Mouse (Mus musculus) limb, embryonic 13.5 days (tissue): ENCODE results near the gene Map3k12. TPM values are rescaled to one million over a fixed set of nuclear protein-coding genes. Genes with fewer than 3 reads are reported as not detected.

ENCODE experiments used
- ATAC-seq: fragments of 200-750 bp; cut with Nextera tagmentation; 2 replicates; pipeline ENCODE4 v1.8.0; 2017; ENCODE audit warnings: low read depth, moderate number of reproducible peaks, moderate TSS enrichment; ENCODE audit not compliant: low FRiP score
- H3K27ac ChIP-seq: fragments of 300-500 bp; sonication (generic); 2 replicates; pipeline ENCODE4 v1.5.1; 2015; ENCODE audit warnings: inconsistent platforms, mild to moderate bottlenecking, moderate library complexity
- H3K27me3 ChIP-seq: fragments of 300-500 bp; sonication (generic); 2 replicates; pipeline ENCODE4 v1.6.1; 2015; ENCODE audit warnings: mild to moderate bottlenecking, inconsistent platforms
- H3K36me3 ChIP-seq: fragments of 300-500 bp; sonication (generic); 2 replicates; pipeline ENCODE4 v1.6.1; 2015; ENCODE audit warnings: inconsistent platforms, mild to moderate bottlenecking, moderate library complexity
- H3K4me1 ChIP-seq: fragments of 300-500 bp; sonication (generic); 2 replicates; pipeline ENCODE4 v1.6.1; 2015; ENCODE audit warnings: inconsistent platforms
- H3K4me2 ChIP-seq: fragments of 300-500 bp; sonication (generic); replicated peaks from 2 replicates; pipeline ENCODE4 v1.6.1; 2015; ENCODE audit warnings: inconsistent platforms, mild to moderate bottlenecking, moderate library complexity
- H3K4me3 ChIP-seq: fragments of 300-500 bp; sonication (generic); 2 replicates; pipeline ENCODE4 v1.5.1; 2015; ENCODE audit warnings: moderate library complexity, mild to moderate bottlenecking, inconsistent platforms
- H3K9ac ChIP-seq: fragments of 300-500 bp; sonication (generic); 2 replicates; pipeline ENCODE4 v1.6.1; 2015; ENCODE audit warnings: mild to moderate bottlenecking, inconsistent platforms
- H3K9me3 ChIP-seq: fragments of 300-500 bp; sonication (generic); 2 replicates; pipeline ENCODE4 v1.6.1; 2016; ENCODE audit warnings: inconsistent platforms
- WGBS: fragments of 180-500 bp; shearing (Covaris S2); methylation state at CpG from one replicate; pipeline ENCODE4 v1.1.7; 2015; 5-methylcytosine and 5-hydroxymethylcytosine counted together
- polyA plus RNA-seq: library from polyadenylated mRNA; unstranded; fragments of >200 nt; fragmentation: Nextera tagmentation; extraction: Ambion mirVana; gene quantifications from 2 replicates; pipeline ENCODE4 v1.2.1, GENCODE M21; 2015

The Map3k12 gene
- polyA plus RNA-seq, 1 experiment from 2014 or later, result 24.5 TPM

DNA sequence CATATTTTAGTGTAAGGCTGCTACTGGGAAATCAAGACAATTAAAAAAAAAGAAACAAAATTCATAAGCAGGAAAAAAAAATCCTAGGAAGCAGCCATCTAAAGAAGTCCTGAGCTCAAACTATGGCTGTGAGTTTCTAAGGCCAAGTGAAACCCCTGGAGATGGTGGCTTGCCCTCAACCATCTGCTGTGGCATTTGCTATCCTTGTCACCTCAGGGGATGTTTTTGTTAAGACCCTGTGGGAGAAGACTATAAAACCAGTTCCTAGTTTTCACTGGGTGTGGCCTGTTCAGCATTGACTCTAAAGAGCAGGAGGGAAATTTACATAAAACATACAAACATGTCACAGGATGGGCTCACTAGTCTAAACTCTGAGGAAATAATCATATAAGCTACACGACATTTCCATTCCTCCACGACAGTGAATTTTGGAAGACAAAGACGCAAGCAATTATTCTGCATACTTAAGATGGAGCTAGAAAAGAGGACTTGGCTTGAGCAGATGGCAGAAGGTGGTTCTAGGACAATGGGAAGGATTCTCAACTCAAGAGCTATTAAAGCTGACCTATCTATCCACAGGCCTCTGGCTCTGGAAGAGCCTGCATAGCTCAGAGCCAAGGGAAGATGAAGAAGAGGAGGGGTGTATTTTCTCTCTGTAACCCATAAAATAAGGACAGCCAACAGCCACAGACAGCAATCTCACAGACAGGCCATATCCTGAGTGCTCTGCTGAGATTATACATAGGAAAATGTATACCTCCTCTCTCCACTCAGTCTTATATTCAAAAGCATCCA, 15.4 kb upstream of the Map3k12 start:
- no peak overlapping the region for H3K9ac ChIP-seq
- no peaks in the 10 kb centered on the region for H3K4me1 ChIP-seq
- H3K27me3 ChIP-seq, result no peaks in the 10 kb centered on the region
- H3K9me3 ChIP-seq, result no peaks in the 10 kb centered on the region
- no peak for ATAC-seq
- no peak overlapping the region for H3K4me3 ChIP-seq
- peaks cover 93% of the 10 kb centered on the region for H3K36me3 ChIP-seq
- no peak overlapping the region for H3K27ac ChIP-seq
- H3K4me2 ChIP-seq, result no peak overlapping the region
- 93% methylated on average over 3 of the region's 3 CpGs for WGBS

DNA sequence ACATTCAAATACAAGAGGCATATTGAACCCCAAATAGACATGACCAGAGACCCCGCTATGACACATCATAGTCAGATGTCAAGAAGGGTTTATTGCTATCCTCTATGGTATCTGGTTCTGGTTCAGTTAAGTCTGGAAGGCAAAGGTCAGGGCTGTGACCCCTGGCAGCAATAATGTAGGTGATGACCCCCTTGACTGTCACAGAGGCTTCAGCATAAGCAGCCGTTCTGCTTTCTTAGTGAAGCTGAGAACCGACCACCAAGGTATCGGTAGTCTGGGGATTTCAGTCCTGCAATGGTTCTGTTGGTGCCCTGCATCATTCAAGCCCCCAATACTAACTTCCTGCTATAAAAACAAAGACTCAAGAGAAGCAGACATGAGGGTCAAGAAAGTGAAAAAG, 14.7 kb upstream of the Map3k12 start:
- H3K9ac ChIP-seq, result no peak overlapping the region
- H3K36me3 ChIP-seq, result peaks cover 91% of the 10 kb centered on the region
- H3K4me2 ChIP-seq, result no peak overlapping the region
- no peaks in the 10 kb centered on the region for H3K9me3 ChIP-seq
- H3K4me1 ChIP-seq, result no peaks in the 10 kb centered on the region
- no peak overlapping the region for H3K27ac ChIP-seq
- no peak for ATAC-seq
- no peak overlapping the region for H3K4me3 ChIP-seq
- no peaks in the 10 kb centered on the region for H3K27me3 ChIP-seq
- 72% methylated on average over 4 of the region's 4 CpGs for WGBS

DNA sequence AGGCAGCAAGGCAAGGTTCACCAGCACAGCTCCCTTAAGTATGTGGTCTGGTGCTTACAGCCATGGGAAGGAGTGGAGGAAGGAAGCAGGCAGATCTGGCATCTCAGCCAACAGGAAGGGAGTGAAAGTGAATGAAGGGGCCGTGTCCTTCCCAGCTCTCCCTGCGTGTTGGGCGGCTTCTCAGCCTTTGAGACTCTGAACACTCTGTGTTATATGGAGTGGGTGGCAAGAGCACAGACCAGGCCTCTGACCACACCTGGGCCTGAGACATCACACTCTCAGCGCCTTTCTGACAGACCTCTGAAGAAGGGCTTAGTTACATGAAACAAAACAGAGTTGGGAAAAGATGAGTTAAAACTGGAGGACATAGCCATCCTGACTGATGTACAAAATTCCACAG, 13.7 kb upstream of the Map3k12 start:
- 83% methylated on average over 4 of the region's 4 CpGs for WGBS
- H3K36me3 ChIP-seq, result peaks cover 85% of the 10 kb centered on the region

DNA sequence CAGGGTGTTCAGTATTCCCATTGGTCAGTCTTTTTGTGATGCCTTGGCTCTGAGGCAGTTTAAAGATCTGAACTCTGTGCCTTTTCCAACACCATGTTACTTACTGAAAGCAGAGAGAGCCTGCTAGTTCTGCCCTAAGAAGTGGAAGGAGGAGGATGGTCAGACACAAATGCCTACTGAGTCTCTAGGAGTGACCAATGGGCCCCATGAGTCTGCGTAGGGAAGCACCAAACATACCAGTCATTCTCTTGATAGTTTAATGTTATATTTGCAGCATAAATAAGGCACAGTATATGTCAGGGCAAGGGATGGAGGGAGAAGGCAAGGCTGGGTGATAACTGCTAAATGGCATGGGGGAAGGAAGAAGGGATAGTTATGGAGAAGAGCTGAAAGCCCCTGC, 11.5 kb upstream of the Map3k12 start:
- Histone ChIP-seq H3K9ac (no peak overlapping the region), H3K27ac (no peak overlapping the region), H3K4me1 (no peaks in the 10 kb centered on the region), H3K27me3 (no peaks in the 10 kb centered on the region), H3K4me3 (no peak overlapping the region), H3K9me3 (no peaks in the 10 kb centered on the region), H3K4me2 (no peak overlapping the region), H3K36me3 (peaks cover 80% of the 10 kb centered on the region)
- no peak for ATAC-seq
- 95% methylated on average over 1 of the region's 1 CpGs for WGBS

More for the DNA sequence above, 13.7 kb upstream of the Map3k12 start:
- Histone ChIP-seq H3K9ac (no peak overlapping the region), H3K9me3 (no peaks in the 10 kb centered on the region), H3K27ac (no peak overlapping the region), H3K27me3 (no peaks in the 10 kb centered on the region), H3K4me1 (no peaks in the 10 kb centered on the region), H3K4me3 (no peak overlapping the region), H3K4me2 (no peak overlapping the region)
- no peak for ATAC-seq

DNA sequence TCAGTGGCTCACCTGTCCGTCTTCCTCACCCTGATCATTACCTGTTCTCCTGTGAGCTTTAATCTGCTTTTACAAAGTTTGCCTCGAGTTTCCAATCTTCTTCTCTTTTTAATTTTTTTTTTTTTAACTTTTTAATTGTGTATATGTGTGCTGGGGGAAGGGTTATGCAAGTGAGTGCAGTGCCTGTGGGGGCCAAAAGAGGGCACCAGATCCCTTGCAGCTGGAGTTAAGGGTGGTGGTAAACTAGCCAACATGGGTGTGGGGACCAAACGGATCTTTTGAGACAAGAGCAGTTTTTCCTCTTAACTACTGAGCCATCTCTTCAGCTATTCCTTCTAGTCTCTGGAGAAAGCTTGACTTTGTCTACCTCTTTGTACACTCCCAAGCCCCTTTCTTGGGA, 11.1 kb upstream of the Map3k12 start:
- H3K9ac ChIP-seq, result no peak overlapping the region
- no peak overlapping the region for H3K4me3 ChIP-seq
- H3K4me2 ChIP-seq, result no peak overlapping the region
- no peaks in the 10 kb centered on the region for H3K9me3 ChIP-seq
- peaks cover 76% of the 10 kb centered on the region for H3K36me3 ChIP-seq
- no peaks in the 10 kb centered on the region for H3K27me3 ChIP-seq
- H3K27ac ChIP-seq, result no peak overlapping the region
- WGBS, result 72% methylated on average over 3 of the region's 3 CpGs
- H3K4me1 ChIP-seq, result no peaks in the 10 kb centered on the region
- ATAC-seq, result no peak

DNA sequence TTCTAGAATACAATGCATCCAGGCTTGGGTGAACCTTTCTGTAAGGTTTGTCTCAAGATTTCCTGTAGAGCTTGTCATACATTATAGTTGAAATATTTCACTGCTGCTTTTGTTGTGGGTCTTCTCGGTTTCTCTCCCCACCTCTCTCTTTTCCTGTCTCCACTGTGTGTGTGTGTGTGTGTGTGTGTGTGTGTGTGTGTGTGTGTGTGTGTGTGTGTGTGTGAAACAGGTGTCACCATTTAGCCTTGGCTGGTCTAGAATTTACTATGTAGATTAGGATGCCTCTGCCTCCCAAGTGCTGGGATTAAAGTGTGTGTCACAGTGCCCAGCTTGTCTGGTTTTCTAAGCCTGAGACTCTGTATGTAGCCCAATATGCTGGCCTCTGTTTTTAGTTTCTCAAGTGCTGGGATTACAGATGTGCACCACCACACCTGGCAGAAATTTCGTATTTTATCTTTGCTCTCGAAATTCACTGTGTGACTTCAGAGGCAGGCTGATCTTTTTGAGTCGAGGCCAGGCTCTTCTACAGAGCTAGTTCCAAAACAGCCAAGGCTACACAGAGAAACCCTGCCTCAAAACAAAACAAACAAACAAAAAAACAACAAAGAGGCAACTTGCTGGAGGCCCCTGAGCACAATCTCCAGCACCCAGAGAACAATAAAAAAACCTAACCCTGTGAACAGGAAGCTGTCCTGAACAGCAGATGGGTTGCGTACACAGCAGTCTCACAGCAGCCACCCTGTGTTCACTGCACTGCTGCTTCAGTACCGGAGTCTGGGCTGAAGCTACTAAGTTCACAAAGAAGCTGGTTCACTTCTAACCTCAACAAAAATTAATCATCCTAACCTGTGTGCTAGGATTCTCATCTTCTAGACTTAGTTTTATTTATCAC, 9.5 kb upstream of the Map3k12 start:
- Histone ChIP-seq H3K4me3 (no peak overlapping the region), H3K27me3 (no peaks in the 10 kb centered on the region), H3K4me2 (no peak overlapping the region), H3K4me1 (no peaks in the 10 kb centered on the region), H3K27ac (no peak overlapping the region), H3K36me3 (peaks cover 77% of the 10 kb centered on the region), H3K9ac (no peak overlapping the region), H3K9me3 (no peaks in the 10 kb centered on the region)
- WGBS, result 83% methylated on average over 6 of the region's 6 CpGs
- ATAC-seq, result no peak

DNA sequence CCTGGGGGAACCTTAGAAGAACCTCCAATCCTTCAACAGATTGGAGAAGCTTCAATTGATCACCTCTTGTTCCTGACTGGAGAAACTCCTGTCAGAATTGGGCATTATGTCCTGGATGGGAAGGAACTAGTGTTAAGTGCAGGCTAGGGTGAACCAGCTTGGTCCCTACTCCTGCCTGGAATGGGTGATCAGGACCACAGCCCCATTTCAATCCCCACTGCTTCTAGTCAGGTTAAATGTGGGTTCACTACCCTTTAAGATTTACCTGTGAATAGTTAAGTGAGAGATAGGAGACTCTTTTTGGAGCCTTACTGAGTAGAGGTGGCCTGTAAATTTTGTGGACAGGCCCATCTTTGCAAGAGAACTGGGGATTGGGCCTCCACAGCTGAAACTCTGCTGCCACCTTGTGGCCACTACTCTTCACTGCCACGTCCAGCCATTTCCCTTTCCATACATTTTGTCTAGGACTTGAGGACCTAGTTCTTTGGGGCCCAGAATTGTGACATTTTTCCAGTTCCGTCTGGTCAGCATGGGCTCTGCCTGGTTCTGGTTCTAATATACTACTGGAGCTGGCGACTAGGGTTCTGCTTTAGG, 8.1 kb upstream of the Map3k12 start, which contains the start of gene Npff:
Gene Npff (minus strand): TSS at position 51 of the 594 bp plus-strand sequence.
- Histone ChIP-seq H3K27ac (no peak within 1 kb of the TSS), H3K27me3 (no peaks in the 10 kb centered on the region), H3K4me2 (no peak within 1 kb of the TSS), H3K9ac (peak within 1 kb of the TSS; percentile 45), H3K4me3 (no peak within 1 kb of the TSS), H3K9me3 (no peaks in the 10 kb centered on the region), H3K36me3 (peaks cover 76% of the 10 kb centered on the region), H3K4me1 (peaks cover 8% of the 10 kb centered on the region; the same call in 1 of the 2 replicates)
- ATAC-seq, result 0 out of 2 replicates have a peak, but pooled peaks have one; percentile 24
- WGBS, result 4% methylated on average over 3 of the region's 3 CpGs

DNA sequence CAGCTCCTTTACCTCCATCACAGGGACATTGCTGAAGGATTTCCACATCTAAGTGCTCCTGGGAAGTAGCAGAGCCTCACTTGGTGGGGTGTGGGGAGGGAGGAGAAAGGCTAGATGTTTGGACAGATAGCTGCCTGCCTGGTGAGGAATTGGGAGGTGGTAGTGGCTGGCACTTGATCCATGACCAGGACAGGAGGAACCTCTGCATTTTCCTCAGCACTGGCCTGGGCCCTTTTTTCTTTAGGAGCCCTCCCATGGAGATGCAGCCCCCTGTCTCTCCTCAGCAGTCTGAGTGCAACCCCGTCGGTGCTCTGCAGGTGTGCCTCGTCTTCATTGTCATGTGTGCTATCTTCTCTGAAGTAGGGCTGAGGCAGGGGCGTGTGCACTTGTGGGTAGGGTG, 4.6 kb upstream of the Map3k12 start:
- H3K27ac ChIP-seq, result no peak overlapping the region
- 81% methylated on average over 4 of the region's 4 CpGs for WGBS
- H3K4me3 ChIP-seq, result no peak overlapping the region
- no peak for ATAC-seq
- H3K9me3 ChIP-seq, result no peaks in the 10 kb centered on the region
- H3K27me3 ChIP-seq, result no peaks in the 10 kb centered on the region
- peaks cover 18% of the 10 kb centered on the region for H3K4me1 ChIP-seq
- H3K9ac ChIP-seq, result no peak overlapping the region
- H3K4me2 ChIP-seq, result no peak overlapping the region
- peaks cover 44% of the 10 kb centered on the region for H3K36me3 ChIP-seq

DNA sequence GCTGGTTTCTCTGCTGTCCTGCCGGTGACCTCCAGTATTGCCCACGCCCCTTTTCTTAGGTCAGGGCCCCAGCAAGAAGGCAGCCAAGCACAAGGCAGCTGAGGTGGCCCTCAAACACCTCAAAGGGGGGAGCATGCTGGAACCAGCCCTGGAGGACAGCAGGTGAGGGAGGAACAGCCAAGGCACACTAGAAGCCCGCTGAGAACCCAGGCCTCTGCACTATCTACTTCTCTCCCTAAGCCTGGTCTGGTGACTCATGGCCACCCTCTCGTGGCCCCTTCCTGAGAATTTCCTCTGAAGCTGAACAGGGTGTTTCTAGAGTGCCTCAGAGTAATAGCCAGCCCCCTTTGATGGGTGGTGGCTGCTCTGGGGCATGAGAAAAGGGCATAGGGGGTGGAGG, 3.6 kb upstream of the Map3k12 start:
- no peak overlapping the region for H3K4me3 ChIP-seq
- H3K27me3 ChIP-seq, result no peaks in the 10 kb centered on the region
- peaks cover 40% of the 10 kb centered on the region for H3K36me3 ChIP-seq
- no peak for ATAC-seq
- peaks cover 27% of the 10 kb centered on the region for H3K4me1 ChIP-seq
- H3K27ac ChIP-seq, result no peak overlapping the region
- 87% methylated on average over 4 of the region's 4 CpGs for WGBS
- H3K4me2 ChIP-seq, result 0 out of 2 replicates have a peak overlapping the region, but pooled peaks have one; percentile 11
- H3K9me3 ChIP-seq, result no peaks in the 10 kb centered on the region
- peak overlapping the region; percentile 48 for H3K9ac ChIP-seq

DNA sequence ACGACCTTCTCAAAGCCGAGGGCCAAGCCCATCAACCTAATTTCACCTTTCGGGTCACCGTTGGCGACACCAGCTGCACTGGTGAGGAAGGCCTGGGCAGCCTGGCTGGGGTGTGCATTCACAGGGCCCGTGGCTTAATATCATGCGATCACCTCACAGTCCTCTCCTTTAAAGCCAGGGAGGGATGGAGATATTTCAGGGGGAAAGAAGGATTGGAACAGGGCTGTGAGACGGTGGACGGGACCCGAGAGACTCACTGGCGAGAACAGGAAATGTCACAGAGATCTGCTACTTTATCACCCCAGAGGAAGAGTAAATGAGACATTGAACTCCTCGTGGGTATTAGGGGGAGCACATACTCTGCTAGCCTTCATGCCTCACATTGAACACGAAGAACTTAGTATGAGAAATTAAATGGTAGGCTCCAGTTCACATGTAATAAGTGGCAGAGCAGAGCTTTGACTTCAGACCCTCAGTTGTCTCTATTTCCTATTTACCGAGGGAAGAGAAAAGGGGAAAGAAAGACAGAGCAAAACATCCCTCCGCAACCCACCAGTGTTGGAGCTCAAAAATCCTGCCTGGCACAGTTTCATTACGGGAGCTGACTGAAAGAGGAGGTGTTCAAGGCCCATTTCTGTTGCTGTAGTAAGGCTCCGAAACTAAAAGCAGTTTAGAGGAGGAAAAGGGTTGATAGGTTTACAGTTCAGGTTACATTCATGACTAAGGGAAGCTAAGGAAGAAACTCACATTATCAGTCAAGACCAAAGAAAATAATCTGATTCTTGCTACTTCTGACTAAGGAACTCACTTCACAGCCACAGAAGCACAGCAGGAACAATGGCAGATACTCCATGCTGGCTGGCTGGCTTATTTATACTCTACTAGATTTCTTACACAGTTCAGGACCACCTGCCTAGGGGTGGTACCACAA, 2.6 kb upstream of the Map3k12 start:
- Histone ChIP-seq H3K9ac (peak overlapping the region; percentile 81), H3K36me3 (peaks cover 37% of the 10 kb centered on the region), H3K27me3 (no peaks in the 10 kb centered on the region), H3K27ac (peak overlapping the region; percentile 99), H3K4me2 (peak overlapping the region; percentile 88), H3K9me3 (no peaks in the 10 kb centered on the region), H3K4me3 (peak overlapping the region; percentile 67), H3K4me1 (peaks cover 37% of the 10 kb centered on the region)
- 60% methylated on average over 17 of the region's 17 CpGs for WGBS
- no peak for ATAC-seq

DNA sequence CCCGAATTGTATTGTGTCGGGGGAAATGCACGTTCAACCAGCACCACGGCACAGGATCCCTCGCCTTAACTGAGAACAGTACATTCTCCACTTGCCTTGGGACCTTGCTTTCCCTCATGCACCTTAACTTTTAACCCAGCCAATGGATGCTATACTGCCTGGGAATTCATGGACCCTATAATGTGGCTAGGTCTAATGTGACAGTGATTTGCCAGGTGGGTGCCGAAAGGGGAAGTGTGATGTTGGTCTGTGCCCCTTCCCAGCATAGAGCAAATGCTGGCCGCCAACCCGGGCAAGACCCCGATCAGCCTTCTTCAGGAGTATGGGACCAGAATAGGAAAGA, 2.0 kb upstream of the Map3k12 start:
- Histone ChIP-seq H3K9ac (peak overlapping the region; percentile 81), H3K4me3 (peak overlapping the region; percentile 67), H3K4me2 (peak overlapping the region; percentile 88), H3K27me3 (no peaks in the 10 kb centered on the region), H3K36me3 (peaks cover 31% of the 10 kb centered on the region), H3K27ac (peak overlapping the region; percentile 99), H3K9me3 (no peaks in the 10 kb centered on the region), H3K4me1 (peaks cover 39% of the 10 kb centered on the region)
- WGBS, result 13% methylated on average over 9 of the region's 9 CpGs
- no peak for ATAC-seq
